Mouse (Mus musculus) spleen, adult 2 months (tissue): ENCODE results near the gene Fgfr2.

ENCODE experiments used
- CTCF ChIP-seq: fragments of 200-500 bp; IDR thresholded peaks from 2 replicates; pipeline ENCODE4 v1.5.1; 2011; ENCODE audit warnings: mild to moderate bottlenecking, inconsistent platforms; ENCODE audit not compliant: insufficient read depth, insufficient read length, insufficient replicate concordance; ENCODE audit errors: extremely low read depth
- POLR2A ChIP-seq: fragments of 200-500 bp; IDR thresholded peaks from 2 replicates; pipeline ENCODE4 v1.6.1; 2011; ENCODE audit warnings: low read depth, low read length, inconsistent platforms

DNA sequence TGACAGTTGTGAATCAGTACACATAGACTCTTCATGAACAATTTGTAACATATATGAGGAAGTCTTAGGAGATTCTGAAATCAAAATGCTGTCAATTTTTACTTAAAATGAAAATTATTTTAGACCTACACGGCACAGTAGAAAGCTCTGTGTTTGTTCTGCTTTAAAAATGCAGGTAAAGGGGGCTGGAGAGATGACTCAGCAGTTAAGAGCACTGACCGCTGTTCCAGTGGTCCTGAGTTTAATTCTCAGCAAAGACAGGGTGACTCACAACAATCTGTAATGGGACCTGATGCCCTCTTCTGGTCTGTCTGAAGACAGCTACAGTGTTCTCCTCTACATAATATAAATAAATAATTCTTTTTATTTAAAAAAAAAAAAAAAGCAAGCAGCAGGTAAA is 157.4 kb downstream of the Fgfr2 start:
- TF ChIP-seq CTCF, result no peak
- no peak for TF ChIP-seq POLR2A
